14 mouse cellular contexts compared by ENCODE assay signal in the genomic region with DNA sequence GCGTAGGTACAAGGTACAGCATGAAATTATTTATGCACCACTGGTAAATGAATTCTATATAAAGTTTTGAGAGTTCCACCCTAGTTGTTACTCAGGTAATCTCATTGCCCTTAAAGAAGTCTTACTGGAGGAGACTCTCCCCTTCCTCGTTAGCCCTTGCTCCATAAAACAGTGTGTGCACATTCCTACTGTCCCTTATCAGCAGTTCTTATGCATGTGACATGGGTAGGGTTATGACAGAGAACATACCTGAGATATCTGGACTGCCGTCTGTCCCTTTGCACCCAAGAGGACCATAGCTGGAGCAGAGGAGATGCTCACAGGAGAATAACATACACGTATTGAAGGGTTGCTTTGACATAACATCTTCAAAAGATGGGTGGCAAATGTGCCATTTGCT. TPM values are rescaled to one million over a fixed set of nuclear protein-coding genes. Genes with fewer than 3 reads are reported as not detected.
"Had no signal": no experiment of that assay in that cellular context is flagged by ENCODE, and none has a peak within 500 bp of the region (broad histone marks: within the 10 kb centered on the region; RNA-seq: fewer than 3 reads in every experiment).

No protein-coding gene starts in this region.

RNA-seq across cellular contexts. Expression of gene Serpinb1c, which starts 40.3 kb away (rescaled TPM):
- polyA plus RNA-seq: forebrain, postnatal 0 days; gonadal fat pad, adult 2 months; heart, adult 2 months; heart, embryonic 14.5 days; hindbrain, embryonic 11.5 days; hindbrain, embryonic 13.5 days; hindbrain, embryonic 15.5 days; hindbrain, postnatal 0 days; intestine, embryonic 14.5 days; kidney, embryonic 14.5 days; kidney, embryonic 16.5 days; limb, embryonic 10.5 days; limb, embryonic 12.5 days; limb, embryonic 14.5 days had no signal
